Comparison of ENCODE assay signal across 8 mouse cellular contexts in genomic region chr4:130574048-130574413, GRCm38 (mm10). TPM values are rescaled to one million over a fixed set of nuclear protein-coding genes. Genes with fewer than 3 reads are reported as not detected.
DNase-seq lines count a peak whose midpoint lies in the region; ATAC-seq and TF ChIP-seq lines count a peak whose summit lies in the region.

TSS of gene Nkain1 (minus strand) at chr4:130574173.

- DNase-seq in heart, adult 18-20 months, result peak; percentile 29 to 35
- no peak for DNase-seq in heart, postnatal 25 days (ENCODE audit: low spot score)
- peak; percentile 64 for DNase-seq in adrenal gland, postnatal 14 days
- no peak for DNase-seq in gastrocnemius, adult 18-20 months (ENCODE audit: low spot score)
- peak; percentile 74 for DNase-seq in intestine, embryonic 14.5 days (ENCODE audit: low spot score)
- peak; percentile 73 for DNase-seq in limb, embryonic 11.5 days (ENCODE audit: low spot score)
- peak; percentile 69 for DNase-seq in midbrain, postnatal 0 days (ENCODE audit: low spot score)
- DNase-seq in spleen, adult 18-20 months, result no peak

- H3K4me2 ChIP-seq in intestine, embryonic 14.5 days (ENCODE audit: low read length), result peak within 1 kb of the TSS; percentile 94
- peak within 1 kb of the TSS; percentile 88 for H3K4me2 ChIP-seq in limb, embryonic 11.5 days (ENCODE audit: low read depth, severe bottlenecking)
- H3K4me2 ChIP-seq in midbrain, postnatal 0 days (ENCODE audit: low read depth, low read length, poor library complexity, severe bottlenecking), result peak within 1 kb of the TSS; percentile 67

- no peak for TF ChIP-seq CTCF in midbrain, postnatal 0 days (IDR thresholded peaks at IDR 0.05)

- H3K9ac ChIP-seq in intestine, embryonic 14.5 days (ENCODE audit: low read length), result peak within 1 kb of the TSS; percentile 73
- peak within 1 kb of the TSS; percentile 90 for H3K9ac ChIP-seq in limb, embryonic 11.5 days (ENCODE audit: low read length)
- peak within 1 kb of the TSS; percentile 97 for H3K9ac ChIP-seq in midbrain, postnatal 0 days (replicated peaks; ENCODE audit: low read length, poor library complexity, severe bottlenecking)

- peaks cover 7% of the 10 kb centered on the region for H3K4me1 ChIP-seq in intestine, embryonic 14.5 days (replicated peaks; ENCODE audit: control insufficient read depth, insufficient read depth, low read length)
- peaks cover 15% of the 10 kb centered on the region for H3K4me1 ChIP-seq in limb, embryonic 11.5 days (ENCODE audit: control insufficient read depth, insufficient read depth, low read length)
- peaks cover 7% of the 10 kb centered on the region for H3K4me1 ChIP-seq in midbrain, postnatal 0 days (ENCODE audit: insufficient read depth, low read length)

- H3K27me3 ChIP-seq in intestine, embryonic 14.5 days (replicated peaks; ENCODE audit: control insufficient read depth, insufficient read depth, low read length), result no peaks in the 10 kb centered on the region
- no peaks in the 10 kb centered on the region for H3K27me3 ChIP-seq in limb, embryonic 11.5 days (ENCODE audit: control insufficient read depth, insufficient read depth, low read length)
- no peaks in the 10 kb centered on the region for H3K27me3 ChIP-seq in midbrain, postnatal 0 days (ENCODE audit: insufficient read depth, low read length)

- no peaks in the 10 kb centered on the region for H3K9me3 ChIP-seq in intestine, embryonic 14.5 days (ENCODE audit: control insufficient read depth, low read length)
- H3K9me3 ChIP-seq in limb, embryonic 11.5 days (ENCODE audit: control insufficient read depth, low read length), result no peaks in the 10 kb centered on the region
- H3K9me3 ChIP-seq in midbrain, postnatal 0 days (ENCODE audit: low read length), result no peaks in the 10 kb centered on the region

- ATAC-seq in intestine, embryonic 14.5 days (replicated peaks; ENCODE audit: low FRiP score, low TSS enrichment, low read depth), result peak; percentile 81
- peak; percentile 71 for ATAC-seq in limb, embryonic 11.5 days (ENCODE audit: insufficient number of reproducible peaks, low FRiP score, low TSS enrichment, low read depth)
- ATAC-seq in midbrain, postnatal 0 days (ENCODE audit: low FRiP score), result peak; percentile 78

- peak within 1 kb of the TSS; percentile 65 for H3K4me3 ChIP-seq in intestine, embryonic 14.5 days (ENCODE audit: low read depth, low read length)
- H3K4me3 ChIP-seq in limb, embryonic 11.5 days (ENCODE audit: low read depth, low read length), result peak within 1 kb of the TSS; percentile 72
- H3K4me3 ChIP-seq in midbrain, postnatal 0 days (ENCODE audit: low read depth, low read length), result peak within 1 kb of the TSS; percentile 90

- intact Hi-C loops in heart, postnatal 25 days (cut with DNase I), result no loop called here

- peak within 1 kb of the TSS; percentile 33; the same call in 1 of the 2 replicates for H3K27ac ChIP-seq in intestine, embryonic 14.5 days (ENCODE audit: low read depth)
- peak within 1 kb of the TSS; percentile 47; the same call in 1 of the 2 replicates for H3K27ac ChIP-seq in limb, embryonic 11.5 days (replicated peaks; ENCODE audit: low read depth, low read length)
- peak within 1 kb of the TSS; percentile 89 for H3K27ac ChIP-seq in midbrain, postnatal 0 days (ENCODE audit: low read depth, low read length)

- no peaks in the 10 kb centered on the region for H3K36me3 ChIP-seq in intestine, embryonic 14.5 days (ENCODE audit: control insufficient read depth, insufficient read depth, low read length)
- H3K36me3 ChIP-seq in limb, embryonic 11.5 days (ENCODE audit: control insufficient read depth, insufficient read depth, low read length), result no peaks in the 10 kb centered on the region
- H3K36me3 ChIP-seq in midbrain, postnatal 0 days (ENCODE audit: insufficient read depth, low read length), result no peaks in the 10 kb centered on the region

- 0% methylated on average over 24 of the region's 41 CpGs for WGBS in intestine, embryonic 14.5 days
- WGBS in limb, embryonic 11.5 days, result 3% methylated on average over 12 of the region's 41 CpGs
- WGBS in midbrain, postnatal 0 days, result 1% methylated on average over 22 of the region's 41 CpGs

RNA-seq across cellular contexts. Expression of gene Nkain1, which starts in this region (rescaled TPM):
- 1 to 10 TPM; 6.6 to 9.9 TPM for total RNA-seq in heart, adult 18-20 months (2021)
- total RNA-seq in heart, postnatal 25 days (2021), result 1 to 10 TPM; 4.5 to 5.2 TPM
- total RNA-seq in adrenal gland, postnatal 14 days (2021), result 6.6 and 7.4 TPM in 2 replicates
- total RNA-seq in gastrocnemius, adult 18-20 months (2021), result 10 to 100 TPM; 21.0 to 29.5 TPM
- polyA plus RNA-seq in intestine, embryonic 14.5 days (2014; fragmentation: Nextera tagmentation; extraction: Ambion mirVana), result 2.5 and 3.1 TPM in 2 replicates
- 8.8 and 8.9 TPM in 2 replicates for polyA plus RNA-seq in limb, embryonic 11.5 days (2014; fragmentation: Nextera tagmentation; extraction: Ambion mirVana)
- 245 and 267 TPM in 2 replicates for total RNA-seq in midbrain, postnatal 0 days (2014; rRNA removed)
- polyA plus RNA-seq in midbrain, postnatal 0 days (2015; fragmentation: Nextera tagmentation; extraction: Ambion mirVana), result 8.2 and 10.2 TPM in 2 replicates

Comparison
In these comparisons a context has a peak if more than half of its experiments do, and no peak if none do; other contexts are left out.
1. DNase-seq: peak in heart, adult 18-20 months (2 of 2), adrenal gland, postnatal 14 days (single experiment), intestine, embryonic 14.5 days (single experiment), limb, embryonic 11.5 days (single experiment) and midbrain, postnatal 0 days (single experiment); none in heart, postnatal 25 days (single experiment), gastrocnemius, adult 18-20 months (single experiment) and spleen, adult 18-20 months (0 of 2).
2. H3K27ac ChIP-seq: peak in every context shown above with its lines; median percentile 89 in midbrain, postnatal 0 days; 47 in limb, embryonic 11.5 days; 33 in intestine, embryonic 14.5 days.
3. Peak in every context shown above with its lines, with median percentiles within 50 percentile points of each other: ATAC-seq, H3K4me2 ChIP-seq, H3K4me3 ChIP-seq and H3K9ac ChIP-seq.